Mouse (Mus musculus): Measurements from ENCODE around the gene Ninj2.
A peak's percentile ranks its signal among the peaks of the same experiment; 100 is the strongest.

Gene Ninj2

DNA sequence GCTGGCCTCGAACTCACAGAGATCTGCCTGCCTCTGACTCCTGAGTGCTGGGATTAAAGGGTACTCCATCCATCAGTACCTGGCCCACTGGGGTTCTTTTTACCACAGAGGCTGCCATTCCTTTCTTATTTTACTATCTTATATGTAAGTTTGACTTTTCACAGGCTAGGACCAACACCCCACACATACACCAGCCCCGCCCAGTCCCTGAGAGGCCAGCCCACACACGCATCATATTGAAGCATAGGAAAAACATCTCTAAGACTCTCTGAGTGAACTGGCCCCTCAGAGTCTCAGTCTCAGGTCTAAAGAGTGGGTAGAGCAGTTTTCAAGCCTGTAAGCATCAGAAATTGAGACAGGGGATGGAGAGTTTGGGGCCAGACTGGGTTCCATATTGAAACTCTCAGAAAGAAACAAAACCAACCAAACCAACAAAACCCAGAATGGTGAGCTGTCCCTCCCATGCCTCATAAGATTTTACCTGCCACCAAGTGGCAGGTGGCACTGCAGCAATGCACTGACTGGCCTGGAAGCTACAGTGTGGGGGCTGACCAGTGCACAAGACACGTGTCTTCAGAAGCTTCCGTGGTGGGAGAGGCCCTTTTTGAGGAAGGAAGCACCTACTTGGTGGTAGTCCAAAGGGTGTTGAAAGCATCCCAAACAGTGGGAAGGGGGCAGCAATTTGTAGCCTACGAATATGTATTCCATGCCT lies 86.0 kb downstream of the Ninj2 start:
- no peak for DNase-seq (ENCODE audit: low spot score in 2 of 2)

DNA sequence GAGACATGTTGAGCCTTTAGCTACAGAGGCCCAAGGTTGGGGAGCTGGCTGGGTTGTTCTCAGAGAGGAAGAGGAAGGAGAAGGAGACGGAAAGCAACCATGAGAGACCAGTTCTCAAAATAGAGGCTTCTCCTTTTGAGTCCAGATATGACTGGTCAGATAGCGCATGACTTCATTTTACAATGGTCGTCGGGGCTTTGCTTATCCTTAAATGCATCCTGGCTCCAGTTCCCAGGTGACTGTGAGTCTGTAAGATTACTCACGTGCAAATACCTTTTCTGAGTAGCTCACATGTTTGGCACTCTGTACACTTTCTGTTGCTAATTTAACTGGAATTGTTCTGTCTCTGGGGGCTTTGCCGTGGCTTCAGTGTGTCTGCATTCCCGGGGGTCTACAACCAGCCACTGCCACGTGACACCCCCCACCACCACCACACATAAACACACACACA lies 86.6 kb downstream of the Ninj2 start:
- DNase-seq (ENCODE audit: low spot score in 2 of 2): no peak

DNA sequence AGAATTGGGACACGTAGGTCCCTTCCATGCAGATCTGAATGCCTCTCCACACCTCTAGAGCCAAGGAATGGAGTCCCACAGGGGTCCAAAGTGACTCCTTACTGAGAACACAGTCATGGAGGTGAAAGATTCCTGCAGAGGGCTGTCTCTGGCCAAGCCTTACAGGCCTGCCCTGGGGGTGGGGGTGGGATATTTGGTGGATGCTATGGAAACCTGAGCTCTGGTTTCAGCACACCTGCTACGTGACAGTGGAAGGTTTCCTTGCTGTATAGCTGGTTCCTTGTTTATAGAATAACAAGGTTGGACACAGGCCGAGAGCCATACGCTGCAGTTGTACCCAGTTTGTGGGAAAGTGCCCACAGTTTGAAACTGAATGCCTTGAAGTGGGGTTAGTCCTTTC lies 87.3 kb downstream of the Ninj2 start:
- no peak for DNase-seq (ENCODE audit: low spot score in 2 of 2)

DNA sequence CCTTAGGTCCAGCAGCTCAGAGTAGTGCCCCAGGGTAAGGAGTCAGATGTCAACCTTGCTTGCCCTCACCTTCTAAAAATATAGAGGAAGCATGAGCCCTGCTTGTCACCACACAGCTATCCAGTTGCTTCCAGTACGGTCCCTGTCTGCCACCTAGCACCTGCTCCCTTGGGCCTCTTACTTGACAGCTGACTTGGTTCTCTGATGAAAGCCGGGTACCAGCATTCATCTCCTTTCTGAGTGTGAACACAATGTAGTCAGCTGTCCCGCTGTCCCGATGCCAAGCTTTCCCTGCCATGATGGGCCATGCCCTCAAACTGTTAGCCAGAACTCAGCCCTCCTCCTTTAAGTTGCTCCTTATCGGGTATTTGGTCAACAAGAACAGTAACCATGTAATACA lies 89.0 kb downstream of the Ninj2 start:
- no peak for DNase-seq (ENCODE audit: low spot score in 2 of 2)

DNA sequence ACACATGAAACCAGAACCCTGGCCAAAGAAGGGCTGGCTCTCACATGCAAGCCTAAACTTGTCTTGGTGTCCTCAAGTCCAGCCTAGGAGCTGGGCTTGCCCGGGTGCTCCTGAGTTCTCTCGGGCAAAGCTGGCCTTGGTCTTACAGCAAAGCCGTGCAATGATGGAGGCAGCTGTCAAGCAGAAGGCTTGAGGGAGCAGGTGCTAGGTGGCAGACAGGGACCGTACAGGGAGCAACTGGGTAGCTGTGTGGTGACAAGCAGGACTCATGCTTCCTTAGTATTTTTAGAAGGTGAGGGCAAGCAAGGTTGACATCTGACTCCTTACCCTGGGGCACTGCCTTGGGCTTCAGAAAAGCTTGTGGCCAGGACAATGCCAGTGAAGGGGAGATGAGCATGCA lies 90.6 kb downstream of the Ninj2 start:
- no peak for DNase-seq (ENCODE audit: low spot score in 2 of 2)

DNA sequence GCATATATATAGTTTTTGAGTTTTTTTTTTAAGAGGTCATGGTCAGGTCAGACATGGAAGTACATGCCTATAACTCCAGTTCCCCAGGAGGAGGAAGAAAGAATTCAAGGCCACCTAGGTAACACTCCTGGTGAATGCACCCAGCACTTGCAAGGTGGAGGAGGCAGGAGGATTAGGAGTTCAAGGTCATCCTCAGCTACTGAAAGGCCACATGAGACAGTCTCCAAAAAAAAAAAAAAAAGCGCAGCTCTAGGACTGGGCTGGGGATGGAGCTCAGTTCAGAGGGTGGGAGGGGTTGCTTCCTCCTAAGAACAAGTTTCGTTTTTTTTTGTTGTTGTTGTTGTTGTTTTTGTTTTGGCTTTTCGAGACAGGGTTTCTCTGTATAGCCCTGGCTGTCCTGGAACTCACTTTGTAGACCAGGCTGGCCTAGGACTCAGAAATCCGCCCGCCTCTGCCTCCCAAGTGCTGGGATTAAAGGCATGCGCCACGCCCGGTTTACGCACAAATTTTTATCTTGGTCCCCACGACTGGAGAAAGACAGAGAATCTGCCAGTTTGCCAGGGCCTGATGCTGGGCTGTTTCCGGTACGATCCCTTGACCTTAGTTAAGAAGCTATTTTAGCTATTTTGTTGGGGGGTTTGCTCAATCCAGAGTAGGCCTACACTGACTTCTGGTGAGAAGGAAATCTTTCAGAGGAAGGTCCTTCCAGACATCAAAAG lies 92.0 kb downstream of the Ninj2 start:
- DNase-seq (ENCODE audit: low spot score in 2 of 2): no peak

DNA sequence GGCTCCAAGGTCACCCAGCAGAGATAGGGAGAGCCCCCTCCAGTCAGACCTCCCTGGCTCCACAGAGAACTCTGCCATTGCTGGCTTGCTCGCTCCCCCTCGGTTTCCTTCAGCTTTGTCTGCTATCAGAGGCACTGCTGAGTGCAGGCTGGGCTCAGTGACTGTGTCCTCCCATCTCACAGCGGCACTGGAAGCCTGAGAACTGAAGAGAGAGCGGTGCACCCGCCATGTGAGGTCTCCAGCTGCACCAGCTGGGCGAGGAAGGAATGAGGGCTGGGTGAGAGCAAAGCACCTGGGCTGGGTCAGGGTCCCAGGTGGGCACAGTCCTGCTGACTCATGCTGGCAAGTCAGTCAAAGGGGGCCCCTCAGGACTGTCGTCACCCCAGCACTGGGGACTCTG lies 92.6 kb downstream of the Ninj2 start:
- DNase-seq (ENCODE audit: low spot score in 2 of 2): no peak

DNA sequence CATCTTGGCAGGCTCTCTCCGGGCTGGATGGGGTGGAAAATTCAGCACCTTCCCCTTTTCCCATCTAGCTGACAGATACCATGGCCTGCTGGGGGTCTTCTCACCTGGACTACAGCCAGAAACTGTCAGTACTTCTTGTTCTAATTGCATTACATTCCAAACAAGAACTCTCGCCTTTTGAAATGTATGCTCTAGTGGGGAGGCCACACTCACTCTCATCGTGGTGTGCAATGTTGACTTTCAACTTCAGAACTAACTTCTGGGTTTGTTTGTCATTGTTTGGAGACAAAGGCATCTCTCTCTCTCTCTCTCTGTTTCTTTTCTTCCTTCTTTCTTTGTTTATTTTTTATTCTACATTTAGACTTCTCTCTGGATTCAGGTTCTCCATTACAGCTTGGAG lies 93.4 kb downstream of the Ninj2 start:
- DNase-seq (ENCODE audit: low spot score in 2 of 2): no peak

DNA sequence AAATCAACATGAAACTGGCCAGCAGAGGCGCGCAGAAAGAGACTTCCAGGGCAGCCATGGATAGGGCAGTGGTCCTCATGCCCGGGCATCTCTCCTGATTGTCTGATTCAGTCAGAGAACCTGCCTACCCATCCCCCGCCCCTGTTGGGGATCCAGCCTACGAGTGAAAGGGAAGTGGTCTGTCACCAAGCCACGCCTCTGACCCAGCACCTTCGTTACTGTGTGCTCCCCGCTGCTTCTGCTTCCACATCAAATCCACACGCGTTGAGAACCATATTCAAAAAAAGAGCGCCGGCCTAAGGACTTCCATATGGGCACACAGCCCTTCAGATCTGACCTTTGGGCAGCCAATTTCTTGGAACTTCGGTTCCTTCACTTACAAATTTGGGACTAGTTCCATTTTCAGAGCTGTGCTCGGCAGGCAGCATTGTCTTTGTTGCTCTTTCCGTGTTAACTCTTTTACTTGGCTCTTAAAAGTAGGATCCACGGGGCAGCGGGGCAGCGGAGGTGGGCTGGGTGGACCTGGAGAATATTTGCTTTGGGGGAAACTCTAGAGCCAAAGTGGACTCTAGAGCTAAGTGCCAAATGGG lies 94.5 kb downstream of the Ninj2 start:
- peak; percentile 75 to 81 for DNase-seq (ENCODE audit: low spot score in 2 of 2)

DNA sequence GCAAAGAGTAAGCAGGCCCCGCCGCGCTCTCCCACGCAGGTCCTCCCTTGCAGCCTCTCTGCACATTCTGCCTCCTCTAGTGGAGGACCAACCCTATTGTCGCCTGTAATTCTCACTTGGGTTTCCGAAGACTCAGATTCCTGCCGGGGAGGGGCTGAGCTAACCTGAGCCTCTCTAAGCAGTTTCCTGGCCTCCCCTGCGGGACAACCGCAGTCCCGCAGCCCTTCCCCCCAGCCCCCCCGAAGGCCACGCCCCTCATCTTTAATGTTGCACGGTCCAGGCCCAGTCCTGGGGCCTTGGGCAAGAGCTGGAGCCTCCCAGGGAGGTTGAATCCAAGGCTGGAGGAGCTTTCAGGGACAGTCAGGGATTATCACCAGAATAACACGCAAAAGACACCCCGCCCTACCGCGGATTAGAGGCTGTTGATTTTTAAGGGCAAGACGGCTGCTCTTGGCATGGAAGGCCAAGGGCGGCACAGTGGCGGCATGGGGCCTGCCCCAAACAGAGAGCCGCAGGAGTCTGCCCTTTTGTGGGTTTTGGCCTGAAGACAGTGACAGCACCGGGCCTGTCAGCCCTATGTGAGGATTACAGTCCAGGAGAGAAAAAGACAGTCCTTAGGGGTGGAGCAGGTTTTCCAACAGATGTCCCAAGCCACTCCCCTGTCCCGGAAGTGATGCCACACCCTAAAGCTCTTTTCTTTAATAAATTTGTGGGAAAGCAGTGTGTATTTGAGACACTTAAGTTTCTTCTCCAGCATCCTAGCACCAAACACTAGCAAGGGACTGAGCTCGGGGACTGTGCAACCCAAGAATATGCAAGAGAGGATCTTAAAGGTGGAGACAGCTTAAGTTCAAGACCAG lies 95.5 kb downstream of the Ninj2 start:
- DNase-seq (ENCODE audit: low spot score in 2 of 2): peak; percentile 63 to 67

DNA sequence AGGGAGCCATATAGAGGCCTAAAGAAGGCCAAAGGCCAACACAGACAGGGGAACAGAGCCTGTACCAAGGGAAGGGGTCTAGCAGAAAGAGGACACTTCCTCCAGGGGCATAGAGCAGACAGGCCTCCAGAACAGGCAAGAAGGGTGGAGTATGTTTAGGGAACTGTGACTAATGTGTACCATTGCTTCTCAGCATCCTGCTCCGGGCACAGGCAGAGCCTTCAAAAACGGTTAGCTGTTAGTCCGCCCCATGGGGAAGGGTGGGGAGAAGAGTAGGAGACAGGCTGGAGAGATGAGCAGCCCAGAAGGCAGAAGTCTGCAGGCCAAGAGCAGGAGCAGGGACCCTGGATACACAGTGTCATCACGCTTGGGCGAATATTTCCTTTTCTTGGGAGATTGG lies 96.1 kb downstream of the Ninj2 start:
- no peak for DNase-seq (ENCODE audit: low spot score in 2 of 2)

DNA sequence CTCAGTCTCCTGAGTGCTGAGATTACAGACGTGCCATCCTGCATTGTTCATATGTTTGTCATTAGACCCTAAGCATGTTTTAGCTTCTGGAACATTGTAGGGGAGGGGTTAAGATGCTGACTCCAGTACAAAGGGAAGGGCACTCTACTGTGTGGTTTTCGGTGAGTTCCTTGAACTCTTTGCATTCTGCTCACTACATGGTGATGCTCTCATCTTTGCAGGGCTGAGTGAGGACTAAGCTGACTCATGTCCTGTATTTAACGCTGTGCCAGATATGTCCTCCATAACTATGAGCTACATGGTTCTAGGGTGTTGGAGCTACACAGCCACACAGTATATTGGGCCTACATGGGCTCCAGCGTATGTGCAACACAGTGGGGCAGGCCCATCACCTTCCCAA lies 97.2 kb downstream of the Ninj2 start:
- no peak for DNase-seq (ENCODE audit: low spot score in 2 of 2)

DNA sequence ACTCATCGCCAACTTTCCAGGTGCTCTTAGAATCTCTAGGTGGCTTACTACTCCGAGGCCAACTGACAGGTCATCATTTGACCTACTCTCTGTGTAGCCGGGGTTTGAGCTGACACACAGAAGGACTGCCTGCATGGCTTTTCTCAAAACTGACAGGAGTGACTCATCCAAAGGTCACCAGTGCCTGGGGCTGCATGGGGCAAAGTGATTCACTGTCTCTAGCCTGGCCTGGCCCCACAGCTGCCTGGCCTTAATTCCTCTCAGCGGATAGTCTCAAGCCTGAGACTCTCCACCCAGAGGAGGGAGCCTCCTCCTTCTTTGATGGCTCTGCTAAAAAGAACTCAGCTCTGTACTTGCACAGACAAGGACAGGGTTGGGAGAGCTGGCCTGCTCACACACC lies 97.8 kb downstream of the Ninj2 start:
- no peak for DNase-seq (ENCODE audit: low spot score in 2 of 2)

DNA sequence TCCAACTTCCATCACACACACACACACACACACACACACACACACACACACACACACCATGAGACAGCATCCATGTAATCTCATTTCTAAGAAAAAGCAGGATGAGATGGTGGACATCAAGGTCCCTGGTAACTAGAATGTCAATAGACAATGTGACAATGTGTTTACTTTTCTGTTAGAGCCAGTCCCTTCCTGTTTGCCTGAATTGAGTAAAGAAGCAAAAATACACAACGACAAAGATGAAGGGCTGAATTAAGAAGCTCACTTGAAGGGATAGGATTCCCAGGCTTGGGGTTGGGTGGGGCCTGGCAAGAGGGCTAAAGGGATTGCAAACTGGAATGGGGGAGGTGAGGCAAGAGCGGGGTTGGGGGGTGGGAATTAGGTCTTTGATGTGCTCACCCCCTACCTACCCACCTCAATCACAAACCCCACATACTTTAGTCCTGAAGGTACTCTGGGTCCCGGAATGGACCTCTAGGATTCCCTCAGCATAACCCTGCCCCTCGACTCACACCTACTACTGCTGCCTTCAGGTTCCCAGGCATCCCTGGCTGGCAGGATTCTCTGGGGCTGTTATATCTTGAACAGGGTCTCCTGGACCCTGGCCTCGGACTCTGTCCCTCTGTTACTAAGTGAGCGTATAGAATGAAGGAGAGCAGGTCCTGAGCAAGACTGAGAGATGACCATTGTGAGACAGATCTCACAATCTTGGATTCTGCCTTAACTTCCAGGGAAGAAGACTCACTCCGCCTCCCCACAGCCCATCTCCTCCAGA lies 98.4 kb downstream of the Ninj2 start:
- no peak for DNase-seq (ENCODE audit: low spot score in 2 of 2)

DNA sequence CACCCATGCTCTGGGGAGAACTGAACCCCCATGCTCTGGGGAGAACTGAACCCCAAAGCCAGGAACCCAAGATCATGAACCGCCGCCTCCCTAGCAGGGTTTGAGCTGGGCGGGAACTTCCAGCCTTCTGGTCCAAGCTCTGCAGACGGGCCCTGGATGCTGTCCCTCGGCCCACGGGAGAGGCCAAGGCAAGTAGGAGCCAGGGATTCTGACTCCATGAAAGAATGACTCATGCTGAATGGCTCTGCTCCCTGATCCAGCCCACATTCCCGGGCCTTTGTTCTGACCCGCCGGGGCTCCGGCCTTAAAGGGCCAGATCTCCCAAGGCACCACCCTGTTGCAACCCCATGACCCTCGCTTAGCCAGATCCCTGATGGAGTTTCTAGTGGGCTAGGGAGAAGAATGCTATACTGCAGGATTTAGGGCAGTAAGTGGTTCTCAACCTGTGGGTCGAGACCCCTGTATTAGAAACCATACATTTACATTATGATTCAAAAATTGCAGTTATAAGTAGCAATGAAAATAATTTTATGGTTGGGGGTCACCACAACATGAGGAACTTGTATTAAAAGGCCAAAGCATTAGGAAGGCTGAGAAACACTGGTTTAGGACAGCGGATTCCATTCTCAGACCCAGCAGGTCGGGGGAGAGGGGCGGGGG lies 99.2 kb downstream of the Ninj2 start:
- DNase-seq (ENCODE audit: low spot score in 2 of 2): no peak

DNA sequence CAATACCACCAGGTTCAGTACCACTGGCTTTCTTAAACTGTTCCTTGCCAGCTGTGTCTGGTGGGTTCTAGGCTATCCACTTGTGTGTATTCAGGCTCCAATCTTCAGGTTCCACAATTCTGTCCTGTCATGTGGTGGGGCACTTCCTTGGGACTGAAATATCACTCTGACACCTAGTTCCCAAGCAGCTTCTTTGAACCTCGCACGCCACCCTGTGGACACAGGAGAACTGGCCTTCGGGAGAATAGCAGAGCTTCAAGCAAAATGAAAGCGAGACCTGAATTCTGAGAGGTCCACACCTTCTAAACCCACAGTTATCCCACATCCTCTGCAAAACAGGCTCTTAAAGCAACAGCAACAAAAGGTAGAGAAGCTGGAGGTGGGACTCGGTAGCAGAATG lies 100.0 kb downstream of the Ninj2 start:
- peak; percentile 83 to 87 for DNase-seq (ENCODE audit: low spot score in 2 of 2)

DNA sequence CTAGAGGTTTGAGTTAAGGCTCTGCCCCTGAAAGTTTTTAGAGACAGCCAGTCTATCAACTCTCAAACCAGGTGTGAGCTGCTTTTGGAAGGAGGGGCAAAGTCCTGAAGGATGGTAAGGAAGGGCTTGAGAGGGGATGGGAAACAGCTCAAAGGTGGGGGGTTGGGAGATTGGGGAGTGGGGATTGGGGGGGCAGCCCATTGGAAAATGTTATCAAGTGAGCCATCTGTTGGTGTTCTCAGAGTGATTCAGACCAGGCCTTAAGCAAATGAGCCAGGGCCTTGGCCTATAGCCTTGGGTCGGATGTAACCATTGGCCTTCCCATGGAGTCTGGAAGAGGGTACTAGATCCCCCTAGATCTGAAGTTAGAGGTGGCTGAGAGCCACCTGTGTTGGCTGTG lies 100.6 kb downstream of the Ninj2 start:
- no peak for DNase-seq (ENCODE audit: low spot score in 2 of 2)

DNA sequence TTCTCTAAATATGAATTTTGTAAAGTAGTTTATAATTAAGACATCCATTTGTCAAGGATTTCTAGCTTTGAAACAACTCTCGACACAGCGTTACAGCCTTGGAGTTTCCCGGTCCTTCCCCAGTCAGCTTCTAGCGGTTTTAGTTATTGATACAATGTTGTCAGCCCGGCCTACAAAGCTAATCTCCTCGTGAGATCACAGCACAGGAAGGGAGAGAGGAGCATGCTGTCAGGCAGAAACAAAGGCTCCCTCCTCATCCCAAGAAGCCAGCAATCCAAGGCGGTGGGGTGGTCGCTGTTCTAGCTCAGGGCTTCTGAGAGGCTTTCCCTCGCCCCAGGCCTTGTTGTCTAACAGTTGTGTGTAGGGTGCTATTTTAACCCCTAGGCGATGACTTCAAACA lies 101.2 kb downstream of the Ninj2 start:
- no peak for DNase-seq (ENCODE audit: low spot score in 2 of 2)

DNA sequence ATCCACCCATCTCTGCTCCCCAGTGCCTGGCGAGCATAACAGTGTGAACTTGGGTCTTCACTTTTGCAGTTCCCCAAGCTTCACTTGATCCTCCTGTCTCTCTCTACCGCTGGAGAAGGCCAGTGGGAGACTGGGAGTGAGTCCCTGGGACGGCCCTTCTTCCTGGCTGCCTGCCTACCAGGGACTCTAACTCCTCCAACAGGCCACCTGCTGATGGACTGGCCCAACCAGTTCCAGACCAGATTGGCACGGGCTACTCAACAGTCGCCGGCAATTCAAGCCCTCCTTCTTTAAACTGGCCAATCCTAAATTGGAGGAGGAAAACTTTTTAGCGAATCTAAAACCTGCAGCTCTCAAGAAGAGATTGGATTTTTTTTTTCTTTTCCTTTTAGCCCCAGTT lies 101.8 kb downstream of the Ninj2 start:
- no peak for DNase-seq (ENCODE audit: low spot score in 2 of 2)

DNA sequence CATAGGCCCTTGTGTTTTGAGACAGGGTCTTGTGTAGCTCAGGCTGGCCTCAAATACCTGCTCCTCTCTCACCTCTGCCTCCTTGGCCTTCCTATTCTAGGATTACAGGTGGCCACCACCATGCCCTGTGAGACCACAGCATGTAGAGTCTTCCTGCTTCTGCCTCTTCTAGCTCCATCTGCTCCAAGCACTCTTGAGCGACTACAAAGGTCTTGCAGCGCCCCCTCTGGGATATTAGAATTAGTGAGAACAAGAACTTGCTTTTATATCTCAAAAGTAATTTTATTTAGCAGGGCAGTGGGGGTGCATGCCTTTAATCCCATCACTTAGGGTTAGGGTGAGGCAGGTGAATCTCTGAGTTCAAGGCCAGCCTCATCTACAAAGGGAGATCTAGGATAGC lies 103.7 kb downstream of the Ninj2 start:
- DNase-seq (ENCODE audit: low spot score in 2 of 2): peak; percentile 47 to 64

DNA sequence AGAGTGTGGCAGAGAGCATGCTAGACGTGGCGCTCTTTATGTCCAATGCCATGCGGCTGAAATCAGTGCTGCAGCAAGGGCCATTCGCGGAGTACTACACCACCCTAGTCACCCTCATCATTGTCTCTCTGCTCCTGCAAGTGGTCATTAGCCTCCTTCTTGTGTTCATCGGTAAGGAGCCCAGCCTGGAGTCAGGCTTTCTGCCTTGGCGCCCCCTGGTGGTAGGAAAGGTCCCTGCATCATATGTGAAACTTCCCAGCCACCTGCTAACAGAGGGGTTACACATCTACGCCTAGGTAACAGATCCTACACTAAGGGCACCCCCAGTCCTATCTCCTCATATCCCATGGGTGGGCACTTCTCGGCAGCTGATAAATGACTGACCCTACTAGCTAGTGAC lies 104.8 kb downstream of the Ninj2 start:
- peak; percentile 77 to 81 for DNase-seq (ENCODE audit: low spot score in 2 of 2)
